Mouse (Mus musculus): ENCODE measurements around the gene Mcl1. TPM values are rescaled to one million over a fixed set of nuclear protein-coding genes. Genes with fewer than 3 reads are reported as not detected.
A peak's percentile ranks its signal among the peaks of the same experiment; 100 is the strongest.

The Mcl1 gene
- total and polyA plus RNA-seq, 2 experiments = 39.4 to 57.5 TPM

- TF ChIP-seq CTCF (IDR thresholded peaks at IDR 0.05; ENCODE audit: low read depth, low read length) = no peak
- TF ChIP-seq POLR2A (IDR thresholded peaks at IDR 0.05; ENCODE audit: extremely low read depth, insufficient read depth, low read length) = no peak
- WGBS = 83% methylated on average over 2 of the region's 2 CpGs
- Histone ChIP-seq H3K36me3 (ENCODE audit: control insufficient read depth, insufficient read depth, low read length) (no peaks in the 10 kb centered on the region), H3K4me3 (ENCODE audit: insufficient read depth, low read depth, low read length) (no peak overlapping the region), H3K27ac (replicated peaks; ENCODE audit: insufficient read depth, low read depth, low read length) (no peak overlapping the region), H3K27me3 (ENCODE audit: control insufficient read depth, insufficient read depth, low read length) (no peaks in the 10 kb centered on the region), H3K79me2 (ENCODE audit: control insufficient read depth, insufficient read depth, low read length) (no peaks in the 10 kb centered on the region), H3K4me1 (ENCODE audit: control insufficient read depth, insufficient read depth, low read length) (no peaks in the 10 kb centered on the region), H3K9ac (ENCODE audit: low read depth, low read length) (no peak overlapping the region)
- DNase-seq (ENCODE audit: extremely low read depth, low read depth, low spot score) = no peak
These were observed 27.1 kb downstream of the Mcl1 start for GRCm38 (mm10) chr3:95685701-95686100.

GRCm38 (mm10) chr3:95686492-95687167, 28.0 kb downstream of the Mcl1 start:
- Histone ChIP-seq H3K36me3 (ENCODE audit: control insufficient read depth, insufficient read depth, low read length) (no peaks in the 10 kb centered on the region), H3K9ac (ENCODE audit: low read depth, low read length) (no peak overlapping the region), H3K27me3 (ENCODE audit: control insufficient read depth, insufficient read depth, low read length) (no peaks in the 10 kb centered on the region), H3K4me1 (ENCODE audit: control insufficient read depth, insufficient read depth, low read length) (no peaks in the 10 kb centered on the region), H3K79me2 (ENCODE audit: control insufficient read depth, insufficient read depth, low read length) (no peaks in the 10 kb centered on the region), H3K4me3 (ENCODE audit: insufficient read depth, low read depth, low read length) (peak overlapping the region; percentile 26; the same call in 1 of the 2 replicates), H3K27ac (replicated peaks; ENCODE audit: insufficient read depth, low read depth, low read length) (no peak overlapping the region)
- WGBS = 76% methylated on average over 10 of the region's 10 CpGs
- no peak for TF ChIP-seq POLR2A (IDR thresholded peaks at IDR 0.05; ENCODE audit: extremely low read depth, insufficient read depth, low read length)
- no peak for TF ChIP-seq CTCF (IDR thresholded peaks at IDR 0.05; ENCODE audit: low read depth, low read length)
- no peak for DNase-seq (ENCODE audit: extremely low read depth, low read depth, low spot score)

GRCm38 (mm10) chr3:95687168-95687523, 28.6 kb downstream of the Mcl1 start:
- Histone ChIP-seq H3K4me1 (ENCODE audit: control insufficient read depth, insufficient read depth, low read length) (no peaks in the 10 kb centered on the region), H3K27me3 (ENCODE audit: control insufficient read depth, insufficient read depth, low read length) (no peaks in the 10 kb centered on the region), H3K4me3 (ENCODE audit: insufficient read depth, low read depth, low read length) (peak overlapping the region; percentile 67), H3K9ac (ENCODE audit: low read depth, low read length) (peak overlapping the region; percentile 75; the same call in 1 of the 2 replicates), H3K79me2 (ENCODE audit: control insufficient read depth, insufficient read depth, low read length) (no peaks in the 10 kb centered on the region), H3K36me3 (ENCODE audit: control insufficient read depth, insufficient read depth, low read length) (no peaks in the 10 kb centered on the region), H3K27ac (replicated peaks; ENCODE audit: insufficient read depth, low read depth, low read length) (peak overlapping the region; percentile 8; the same call in 1 of the 2 replicates)
- DNase-seq (ENCODE audit: extremely low read depth, low read depth, low spot score) = no peak
- WGBS = 33% methylated on average over 4 of the region's 4 CpGs
- TF ChIP-seq POLR2A (IDR thresholded peaks at IDR 0.05; ENCODE audit: extremely low read depth, insufficient read depth, low read length) (no peak), CTCF (IDR thresholded peaks at IDR 0.05; ENCODE audit: low read depth, low read length) (no peak)

DNA sequence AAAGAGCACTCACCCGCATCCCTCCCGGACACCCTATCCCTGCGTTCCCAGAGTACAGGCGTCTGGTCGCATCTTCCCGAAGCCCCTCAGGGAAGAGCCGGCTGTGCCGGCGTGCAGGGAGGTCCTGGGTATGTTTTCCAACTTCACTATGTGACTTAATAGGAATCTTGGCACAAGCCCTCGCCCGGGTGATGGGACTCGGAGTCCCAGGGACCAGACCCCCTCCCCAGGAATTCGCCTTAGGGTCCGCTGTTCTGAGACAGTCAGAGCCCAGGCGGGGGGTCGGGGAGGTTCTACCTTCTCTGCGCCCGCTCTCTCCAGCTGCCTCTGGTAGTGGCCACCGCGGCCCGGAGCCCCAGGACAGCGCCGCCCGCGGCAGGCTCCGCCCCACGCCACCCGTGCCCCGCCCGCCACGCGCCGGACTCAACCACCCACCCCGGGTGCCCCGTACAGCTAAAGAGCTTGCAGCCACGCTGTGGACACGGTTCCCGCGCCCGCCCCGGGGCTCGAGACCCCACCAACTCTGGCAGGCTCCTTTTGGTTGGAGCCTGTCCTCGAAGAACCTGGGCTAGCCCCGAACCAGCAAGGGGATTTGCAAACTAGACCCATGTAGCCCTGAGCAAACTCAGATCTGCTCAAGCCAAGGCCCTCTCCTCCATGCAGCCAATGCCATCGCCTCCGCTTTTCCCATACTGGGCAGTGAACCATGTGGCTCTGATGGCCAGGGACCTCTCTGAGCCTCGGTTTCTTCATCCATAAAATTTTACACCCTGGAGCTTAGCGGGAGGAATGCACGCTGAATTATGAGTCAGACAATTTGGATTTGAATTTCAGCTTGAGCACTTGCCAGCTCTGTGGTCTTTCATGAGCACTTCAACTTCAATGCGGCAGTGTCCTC, 29.2 kb downstream of the Mcl1 start, which contains the start of gene Adamtsl4:
Adamtsl4 (minus strand) TSS at position 394 of the 898 bp plus-strand sequence.
- Histone ChIP-seq H3K27ac (replicated peaks; ENCODE audit: insufficient read depth, low read depth, low read length) (peak within 1 kb of the TSS; percentile 8; the same call in 1 of the 2 replicates), H3K4me1 (ENCODE audit: control insufficient read depth, insufficient read depth, low read length) (peaks cover 2% of the 10 kb centered on the region), H3K79me2 (ENCODE audit: control insufficient read depth, insufficient read depth, low read length) (no peaks in the 10 kb centered on the region), H3K4me3 (ENCODE audit: insufficient read depth, low read depth, low read length) (peak within 1 kb of the TSS; percentile 67), H3K27me3 (ENCODE audit: control insufficient read depth, insufficient read depth, low read length) (no peaks in the 10 kb centered on the region), H3K9ac (ENCODE audit: low read depth, low read length) (peak within 1 kb of the TSS; percentile 75), H3K36me3 (ENCODE audit: control insufficient read depth, insufficient read depth, low read length) (no peaks in the 10 kb centered on the region)
- 0 out of 2 replicates have a peak, but pooled peaks have one; percentile 2 for TF ChIP-seq CTCF (IDR thresholded peaks at IDR 0.05; ENCODE audit: low read depth, low read length)
- TF ChIP-seq POLR2A (IDR thresholded peaks at IDR 0.05; ENCODE audit: extremely low read depth, insufficient read depth, low read length) = no peak
- DNase-seq (ENCODE audit: extremely low read depth, low read depth, low spot score) = no peak
- 10% methylated on average over 50 of the region's 50 CpGs for whole genome bisulfite sequencing

DNA sequence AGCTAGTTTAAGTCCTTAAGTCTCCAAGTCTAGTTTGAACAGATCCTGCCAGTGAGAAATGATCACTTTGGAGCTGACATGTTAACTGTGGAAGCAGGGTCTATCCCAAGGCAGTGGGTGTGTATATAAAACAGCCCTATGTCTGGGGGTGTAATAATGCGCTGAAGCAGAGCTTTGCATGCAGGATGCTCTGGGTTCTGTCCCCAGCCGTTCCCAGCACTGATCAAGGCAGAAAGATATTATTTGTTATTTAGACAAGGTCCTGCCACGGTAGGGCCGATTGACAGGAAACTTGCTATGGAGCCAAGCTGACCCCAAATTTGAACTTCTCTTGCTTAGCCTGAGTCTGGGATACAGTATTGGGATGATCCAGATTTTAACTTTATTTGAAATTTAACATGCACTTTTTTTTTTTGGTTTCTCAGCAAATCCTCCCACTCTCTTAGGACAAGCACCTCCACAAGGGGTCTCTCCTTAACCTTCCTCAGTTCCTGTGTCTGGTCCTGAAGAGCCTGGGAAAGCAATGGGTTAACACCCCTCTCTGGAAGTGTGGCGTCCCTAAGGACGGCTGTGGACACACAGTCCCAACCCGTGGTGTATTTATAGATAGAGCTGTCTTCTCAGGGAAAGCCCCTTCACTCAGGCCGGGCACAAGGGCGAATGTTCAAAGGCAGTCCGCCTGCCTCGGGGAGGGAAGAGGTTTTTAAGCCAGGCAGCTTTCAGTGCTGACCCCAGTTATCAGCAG, 30.8 kb downstream of the Mcl1 start:
- H3K27ac ChIP-seq (replicated peaks; ENCODE audit: insufficient read depth, low read depth, low read length) = no peak overlapping the region
- H3K36me3 ChIP-seq (ENCODE audit: control insufficient read depth, insufficient read depth, low read length) = no peaks in the 10 kb centered on the region
- 51% methylated on average over 11 of the region's 11 CpGs for WGBS
- no peaks in the 10 kb centered on the region for H3K79me2 ChIP-seq (ENCODE audit: control insufficient read depth, insufficient read depth, low read length)
- DNase-seq (ENCODE audit: extremely low read depth, low read depth, low spot score) = no peak
- H3K27me3 ChIP-seq (ENCODE audit: control insufficient read depth, insufficient read depth, low read length) = no peaks in the 10 kb centered on the region
- peaks cover 18% of the 10 kb centered on the region for H3K4me1 ChIP-seq (ENCODE audit: control insufficient read depth, insufficient read depth, low read length)
- H3K4me3 ChIP-seq (ENCODE audit: insufficient read depth, low read depth, low read length) = no peak overlapping the region
- no peak overlapping the region for H3K9ac ChIP-seq (ENCODE audit: low read depth, low read length)
- TF ChIP-seq POLR2A (IDR thresholded peaks at IDR 0.05; ENCODE audit: extremely low read depth, insufficient read depth, low read length) = no peak
- TF ChIP-seq CTCF (IDR thresholded peaks at IDR 0.05; ENCODE audit: low read depth, low read length) = no peak

All from liver, adult 2 months (tissue).